Mouse (Mus musculus) bone marrow, adult 2 months (tissue): Measurements from ENCODE around the gene Sec1.

ENCODE experiments used
- CTCF ChIP-seq: fragments of 200-500 bp; IDR thresholded peaks from 2 replicates; pipeline ENCODE4 v1.5.1; 2011; ENCODE audit warnings: low read length, control low read depth; ENCODE audit not compliant: control insufficient read depth, insufficient read depth
- POLR2A ChIP-seq: fragments of 200-500 bp; IDR thresholded peaks from 2 replicates; pipeline ENCODE4 v1.6.1; 2011; ENCODE audit warnings: low read depth, mild to moderate bottlenecking, control low read depth, low read length, borderline replicate concordance; ENCODE audit not compliant: control insufficient read depth

GRCm38 (mm10) chr7:45682144-45683126 is 11.8 kb downstream of the Sec1 start:
- TF ChIP-seq CTCF: peak; percentile 95
- no peak for TF ChIP-seq POLR2A
